Comparison of ENCODE assay signal across 20 mouse cellular contexts in genomic region chr7:71284246-71284645, GRCm38 (mm10).
DNase-seq lines count a peak whose midpoint lies in the region; ATAC-seq and TF ChIP-seq lines count a peak whose summit lies in the region.
"Had no signal": no experiment of that assay in that cellular context is flagged by ENCODE, and none has a peak within 500 bp of the region (broad histone marks: within the 10 kb centered on the region; RNA-seq: fewer than 3 reads in every experiment).

No protein-coding gene starts in this region.

- no peak overlapping the region for H3K4me2 ChIP-seq in kidney, postnatal 0 days (ENCODE audit: low read length)
- H3K4me2 ChIP-seq in lung, embryonic 14.5 days: no peak overlapping the region
- H3K4me2 ChIP-seq: embryonic facial prominence, embryonic 13.5 days; forebrain, embryonic 13.5 days; forebrain, embryonic 15.5 days had no signal

- no peak for TF ChIP-seq CTCF in kidney, postnatal 0 days (IDR thresholded peaks at IDR 0.05; ENCODE audit: low read depth)
- TF ChIP-seq CTCF in lung, embryonic 14.5 days (IDR thresholded peaks at IDR 0.05; ENCODE audit: low read depth): no peak

- no peaks in the 10 kb centered on the region for H3K9me3 ChIP-seq in kidney, postnatal 0 days (replicated peaks; ENCODE audit: low read length)
- no peaks in the 10 kb centered on the region for H3K9me3 ChIP-seq in lung, embryonic 14.5 days (ENCODE audit: low read depth, low read length)
- H3K9me3 ChIP-seq: embryonic facial prominence, embryonic 13.5 days; forebrain, embryonic 13.5 days; forebrain, embryonic 15.5 days had no signal

- no peaks in the 10 kb centered on the region for H3K36me3 ChIP-seq in kidney, postnatal 0 days (ENCODE audit: insufficient read depth, low read length)
- no peaks in the 10 kb centered on the region for H3K36me3 ChIP-seq in lung, embryonic 14.5 days (ENCODE audit: insufficient read depth)
- H3K36me3 ChIP-seq: embryonic facial prominence, embryonic 13.5 days; forebrain, embryonic 15.5 days had no signal

- ATAC-seq in kidney, postnatal 0 days (replicated peaks; ENCODE audit: low FRiP score, low read depth): no peak
- ATAC-seq in lung, embryonic 14.5 days (ENCODE audit: insufficient read depth): no peak
- ATAC-seq: activated CD4-positive, CD25-positive, alpha-beta regulatory T cell, adult 4 months; forebrain, embryonic 13.5 days; forebrain, embryonic 15.5 days; forebrain, postnatal 0 days; Patski had no signal

- H3K27ac ChIP-seq in kidney, postnatal 0 days: no peak overlapping the region
- H3K27ac ChIP-seq in lung, embryonic 14.5 days (ENCODE audit: low read depth): no peak overlapping the region
- H3K27ac ChIP-seq: embryonic facial prominence, embryonic 13.5 days; forebrain, embryonic 13.5 days; forebrain, embryonic 15.5 days had no signal

- DNase-seq in kidney, postnatal 0 days (ENCODE audit: low spot score): peak; percentile 38
- DNase-seq in kidney, postnatal 14 days: no peak
- peak; percentile 57 for DNase-seq in lung, embryonic 14.5 days
- DNase-seq in lung, postnatal 25 days (ENCODE audit: low spot score): no peak
- peak; percentile 23 for DNase-seq in NIH3T3 (ENCODE audit: low read depth)
- no peak for DNase-seq in urinary bladder, adult 18-20 months (ENCODE audit: low spot score in 2 of 2)
- DNase-seq: adrenal gland, adult 8-10 months; adrenal gland, postnatal 14 days; adrenal gland, postnatal 36 days; cerebellum, adult 11-12 months; cerebellum, adult 2 months; cerebellum, adult 9-10 months; cerebellum, postnatal 10 days; cerebellum, postnatal 25 days; forebrain, postnatal 0 days had no signal

- H3K4me3 ChIP-seq in kidney, postnatal 0 days (replicated peaks; ENCODE audit: low read depth, low read length): no peak overlapping the region
- H3K4me3 ChIP-seq in lung, embryonic 14.5 days (ENCODE audit: low read depth, low read length): no peak overlapping the region
- H3K4me3 ChIP-seq: embryonic facial prominence, embryonic 13.5 days; forebrain, embryonic 13.5 days; forebrain, embryonic 15.5 days had no signal

- no peaks in the 10 kb centered on the region for H3K27me3 ChIP-seq in kidney, postnatal 0 days (ENCODE audit: insufficient read depth, low read length)
- no peaks in the 10 kb centered on the region for H3K27me3 ChIP-seq in lung, embryonic 14.5 days (ENCODE audit: insufficient read depth, low read length)
- H3K27me3 ChIP-seq: embryonic facial prominence, embryonic 13.5 days; forebrain, embryonic 13.5 days; forebrain, embryonic 15.5 days had no signal

- no peak overlapping the region for H3K9ac ChIP-seq in kidney, postnatal 0 days (ENCODE audit: low read depth, low read length)
- no peak overlapping the region for H3K9ac ChIP-seq in lung, embryonic 14.5 days
- H3K9ac ChIP-seq: embryonic facial prominence, embryonic 13.5 days; forebrain, embryonic 13.5 days; forebrain, embryonic 15.5 days; forebrain, postnatal 0 days had no signal

- H3K4me1 ChIP-seq in kidney, postnatal 0 days (replicated peaks; ENCODE audit: insufficient read depth, low read length): no peaks in the 10 kb centered on the region
- peaks cover 3% of the 10 kb centered on the region; the same call in 1 of the 2 replicates for H3K4me1 ChIP-seq in lung, embryonic 14.5 days (ENCODE audit: insufficient read depth)
- H3K4me1 ChIP-seq: embryonic facial prominence, embryonic 13.5 days; forebrain, embryonic 13.5 days; forebrain, embryonic 15.5 days had no signal

Comparison
In these comparisons a context has a peak if more than half of its experiments do, and no peak if none do; other contexts are left out.
1. DNase-seq: peak in kidney, postnatal 0 days (single experiment), lung, embryonic 14.5 days (single experiment) and NIH3T3 (single experiment); none in kidney, postnatal 14 days (single experiment), lung, postnatal 25 days (single experiment) and urinary bladder, adult 18-20 months (0 of 2).